Mouse (Mus musculus) heart, adult 2 months (tissue): ENCODE data around the gene Ssh2.

Experiments
- CTCF ChIP-seq: fragments of 200-600 bp; IDR thresholded peaks from 2 replicates; pipeline ENCODE4 v1.8.1; 2022; ENCODE audit warnings: antibody characterized with exemption, mild to moderate bottlenecking, moderate library complexity
- EP300 ChIP-seq: fragments of 200-500 bp; IDR thresholded peaks from 2 replicates; pipeline ENCODE4 v1.6.1; 2011; ENCODE audit warnings: low read depth, low read length, control low read depth; ENCODE audit not compliant: insufficient read depth
- POLR2A ChIP-seq: fragments of 200-500 bp; IDR thresholded peaks from 2 replicates; pipeline ENCODE4 v1.6.1; 2011; ENCODE audit warnings: mild to moderate bottlenecking, low read depth, low read length, control low read depth; ENCODE audit not compliant: insufficient read depth

DNA sequence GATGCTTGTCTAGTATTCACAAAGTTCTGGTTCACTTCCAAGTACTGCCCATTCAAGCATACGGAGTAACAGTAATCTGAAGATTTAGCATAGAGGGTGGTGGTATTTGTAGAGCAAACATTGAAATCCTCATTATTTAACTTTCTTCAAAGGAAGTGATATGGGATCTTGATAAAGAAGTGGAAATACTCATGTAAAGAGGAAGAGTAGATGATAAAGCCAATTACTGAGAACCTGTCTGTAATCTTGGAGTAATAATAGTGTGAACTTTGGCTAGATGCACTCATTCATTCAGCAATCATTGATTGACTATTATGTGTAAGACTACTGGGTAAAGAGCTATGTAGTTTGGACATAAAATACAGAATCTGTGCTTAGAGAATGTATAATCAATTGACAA lies 64.1 kb downstream of the Ssh2 start:
- TF ChIP-seq CTCF (no peak), EP300 (no peak), POLR2A (no peak)
